ENCODE assay signal across 8 mouse cellular contexts in the genomic region with DNA sequence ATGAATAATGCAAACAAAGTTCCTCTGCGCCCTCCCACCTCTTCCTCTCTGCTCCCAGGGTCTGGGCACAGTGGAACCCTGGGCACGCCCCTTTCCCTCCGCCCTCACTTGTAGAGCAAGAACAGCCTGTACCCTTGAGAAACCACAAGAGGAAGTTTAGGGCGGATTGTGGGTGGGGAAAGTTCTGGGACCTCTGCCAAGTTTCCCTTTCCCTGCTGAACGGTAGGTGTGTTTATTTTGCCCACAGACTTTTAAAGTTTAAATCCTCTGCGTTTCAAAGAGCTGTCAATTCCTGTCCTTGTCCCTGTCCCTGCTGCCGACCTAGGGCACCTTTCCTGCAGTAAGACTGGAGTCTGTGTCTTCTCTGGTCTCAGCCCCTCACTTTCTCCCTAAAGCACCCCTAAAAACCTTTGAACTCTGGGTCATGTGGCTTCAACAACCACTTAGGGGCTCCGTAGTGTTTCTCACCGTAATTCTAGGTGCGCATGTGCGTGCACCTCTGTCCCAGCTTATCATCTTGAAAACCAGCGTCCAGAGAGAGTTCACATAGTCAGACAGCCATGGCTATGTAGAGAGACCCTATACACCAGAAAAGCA. TPM values are rescaled to one million over a fixed set of nuclear protein-coding genes. Genes with fewer than 3 reads are reported as not detected.
DNase-seq lines count a peak whose midpoint lies in the region; ATAC-seq and TF ChIP-seq lines count a peak whose summit lies in the region.

No protein-coding gene starts in this region.

- WGBS in lung, adult 2 months = under 1% methylated on average over 12 of the region's 12 CpGs

- TF ChIP-seq POLR2A in lung, adult 2 months (IDR thresholded peaks at IDR 0.05; ENCODE audit: borderline replicate concordance, extremely low read depth, low read depth, low read length) = peak; percentile 65; the same call in 1 of the 2 replicates

- H3K4me3 ChIP-seq in layer of hippocampus, adult 2 months = peak overlapping the region; percentile 39
- H3K4me3 ChIP-seq in lung, adult 2 months (replicated peaks; ENCODE audit: extremely low read depth, low read depth, low read length) = peak overlapping the region; percentile 76

- peaks cover 34% of the 10 kb centered on the region for H3K4me1 ChIP-seq in lung, adult 2 months (ENCODE audit: control insufficient read depth, insufficient read depth, low read length)

- peak overlapping the region; percentile 91 for H3K27ac ChIP-seq in layer of hippocampus, adult 2 months

- intact Hi-C loops in heart, postnatal 14 days (cut with DNase I) = no loop called here

- peak; percentile 22; the same call in 1 of the 2 replicates for TF ChIP-seq CTCF in layer of hippocampus, adult 2 months (conservative IDR thresholded peaks at IDR 0.05)
- no peak for TF ChIP-seq CTCF in lung, adult 2 months (IDR thresholded peaks at IDR 0.05; ENCODE audit: insufficient read depth, low read length)

- ATAC-seq in erythroid progenitor cell, adult 5-6 weeks (replicated peaks; ENCODE audit: low FRiP score, poor library complexity, severe bottlenecking) = peak; percentile 63

- DNase-seq in B cell, adult 2 months = peak; percentile 94 to 97
- DNase-seq in ZHBTc4 (ENCODE audit: low read depth, low spot score) = peak; percentile 94
- peak; percentile 93 to 94 for DNase-seq in heart, postnatal 14 days
- DNase-seq in layer of hippocampus, adult 2 months (ENCODE audit: low spot score in 2 of 2) = peak; percentile 84 to 88
- peak; percentile 95 for DNase-seq in lung, adult 2 months
- DNase-seq in right cerebral cortex, postnatal 36 days (ENCODE audit: low spot score in 2 of 2) = peak; percentile 91 to 92
- peak; percentile 88 to 90 for DNase-seq in urinary bladder, postnatal 4 days (ENCODE audit: low spot score in 2 of 2)

RNA-seq across cellular contexts. Expression of gene Ccnd3, which starts 3.3 kb away (rescaled TPM):
- total RNA-seq in erythroid progenitor cell, adult 5-6 weeks (2015; ENCODE audit: low replicate concordance) = 360 and 366 TPM in 2 replicates
- 181 and 222 TPM in 2 replicates for total RNA-seq in erythroid progenitor cell, adult 5-6 weeks (2017; ENCODE audit: low replicate concordance)
- total RNA-seq in heart, postnatal 14 days (2021) = 100 to 1,000 TPM in 1 of 2 experiments, 10 to 100 TPM in 1; 93.8 to 126 TPM
- total RNA-seq in layer of hippocampus, adult 2 months (2021) = 10 to 100 TPM; 33.9 to 41.8 TPM
- 202 and 229 TPM in 2 replicates for polyA plus RNA-seq in lung, adult 2 months (2012; rRNA removed)

RNA-seq across cellular contexts. Expression of gene Taf8, which starts 6.0 kb away (rescaled TPM):
- total RNA-seq in erythroid progenitor cell, adult 5-6 weeks (2015; ENCODE audit: low replicate concordance) = 35.6 and 71.4 TPM in 2 replicates
- total RNA-seq in erythroid progenitor cell, adult 5-6 weeks (2017; ENCODE audit: low replicate concordance) = 54.4 and 71.9 TPM in 2 replicates
- 10 to 100 TPM; 14.9 to 15.6 TPM for total RNA-seq in heart, postnatal 14 days (2021)
- total RNA-seq in layer of hippocampus, adult 2 months (2021) = 10 to 100 TPM; 20.5 to 26.2 TPM
- 25.7 and 32.2 TPM in 2 replicates for polyA plus RNA-seq in lung, adult 2 months (2012; rRNA removed)

Comparison
In these comparisons a context has a peak if more than half of its experiments do, and no peak if none do; other contexts are left out.
1. Peak in every context shown above with its lines: DNase-seq, ATAC-seq, H3K4me3 ChIP-seq and H3K27ac ChIP-seq.